Mouse (Mus musculus) liver, postnatal 0 days (tissue): Measurements from ENCODE around the gene Cavin1. TPM values are rescaled to one million over a fixed set of nuclear protein-coding genes. Genes with fewer than 3 reads are reported as not detected.
A peak's percentile ranks its signal among the peaks of the same experiment; 100 is the strongest.

Experiments used
- ATAC-seq: fragments of 200-750 bp; cut with Nextera tagmentation; 2 replicates; pipeline ENCODE4 v1.8.0; 2017; ENCODE audit warnings: mild to moderate bottlenecking, moderate library complexity
- DNase-seq: peaks from one replicate; pipeline ENCODE4 v3.0.0-alpha.2; 2016
- H3K27ac ChIP-seq: fragments of 300-500 bp; sonication (generic); 2 replicates; pipeline ENCODE4 v1.5.1; 2014; ENCODE audit warnings: antibody characterized with exemption, moderate library complexity, mild to moderate bottlenecking, low read depth
- H3K27me3 ChIP-seq: fragments of 300-500 bp; sonication (generic); 2 replicates; pipeline ENCODE4 v1.6.1; 2014; ENCODE audit warnings: low read length, control low read depth, mixed read lengths; ENCODE audit not compliant: insufficient read depth
- H3K36me3 ChIP-seq: fragments of 300-500 bp; sonication (generic); replicated peaks from 2 replicates; pipeline ENCODE4 v1.6.1; 2014; ENCODE audit warnings: mild to moderate bottlenecking, control low read depth, low read length, moderate library complexity, mixed read lengths; ENCODE audit not compliant: insufficient read depth
- H3K4me1 ChIP-seq: fragments of 300-500 bp; sonication (generic); 2 replicates; pipeline ENCODE4 v1.6.1; 2014; ENCODE audit warnings: antibody characterized with exemption, mild to moderate bottlenecking, control low read depth; ENCODE audit not compliant: insufficient read depth
- H3K4me2 ChIP-seq: fragments of 300-500 bp; sonication (generic); 2 replicates; pipeline ENCODE4 v1.6.1; 2014; ENCODE audit warnings: low read depth, mild to moderate bottlenecking, low read length, moderate library complexity, mixed read lengths
- H3K4me3 ChIP-seq: fragments of 300-500 bp; sonication (generic); 2 replicates; pipeline ENCODE4 v1.5.1; 2014; ENCODE audit warnings: low read depth, low read length
- H3K9ac ChIP-seq: fragments of 300-500 bp; sonication (generic); replicated peaks from 2 replicates; pipeline ENCODE4 v1.6.1; 2014; ENCODE audit warnings: mild to moderate bottlenecking, moderate library complexity
- H3K9me3 ChIP-seq: fragments of 300-500 bp; sonication (generic); 2 replicates; pipeline ENCODE4 v1.6.1; 2016; ENCODE audit warnings: mild to moderate bottlenecking, control low read depth, low read length, mixed read lengths
- CTCF ChIP-seq: sonication (generic); IDR thresholded peaks from 2 replicates; pipeline ENCODE4 v1.5.1; 2016; ENCODE audit warnings: antibody characterized with exemption, low read depth
- EP300 ChIP-seq: IDR thresholded peaks from 2 replicates; pipeline ENCODE4 v1.6.1; 2016; ENCODE audit warnings: antibody characterized with exemption, low read depth, mild to moderate bottlenecking
- WGBS: fragments of 180-500 bp; shearing (Covaris S2); extraction: QIAGEN DNeasy Blood & Tissue Kit; methylation state at CpG from one replicate; pipeline ENCODE4 v1.1.7; 2014; ENCODE audit not compliant: insufficient replicate concordance; 5-methylcytosine and 5-hydroxymethylcytosine counted together
- polyA plus RNA-seq: library from polyadenylated mRNA; unstranded; fragments of >200 nt; fragmentation: Nextera tagmentation; extraction: Ambion mirVana; gene quantifications from 2 replicates; pipeline ENCODE4 v1.2.1, GENCODE M21; 2015

Gene Cavin1
- polyA plus RNA-seq, 1 experiment from 2014 or later = 28.5 TPM

- ATAC-seq (peak; percentile 65), DNase-seq (no peak)
- H3K27me3 ChIP-seq = no peaks in the 10 kb centered on the region
- no peaks in the 10 kb centered on the region for H3K9me3 ChIP-seq
- peaks cover 55% of the 10 kb centered on the region for H3K36me3 ChIP-seq
- no peak overlapping the region for H3K9ac ChIP-seq
- TF ChIP-seq EP300 (no peak), CTCF (no peak)
- H3K4me3 ChIP-seq = no peak overlapping the region
- 69% methylated on average over 9 of the region's 9 CpGs for WGBS
- H3K4me1 ChIP-seq = peaks cover 8% of the 10 kb centered on the region; the same call in 1 of the 2 replicates
- H3K4me2 ChIP-seq = no peak overlapping the region
- no peak overlapping the region for H3K27ac ChIP-seq
Measured at GRCm38 (mm10) chr11:100908567-100908966, 62.1 kb downstream of the Cavin1 start.

GRCm38 (mm10) chr11:100908112-100908511, 62.6 kb downstream of the Cavin1 start:
- Histone ChIP-seq H3K27me3 (no peaks in the 10 kb centered on the region), H3K4me3 (no peak overlapping the region), H3K4me1 (peaks cover 5% of the 10 kb centered on the region; the same call in 1 of the 2 replicates), H3K9ac (no peak overlapping the region), H3K27ac (no peak overlapping the region), H3K36me3 (peaks cover 57% of the 10 kb centered on the region), H3K4me2 (no peak overlapping the region), H3K9me3 (no peaks in the 10 kb centered on the region)
- DNase-seq (no peak), ATAC-seq (no peak)
- WGBS = 76% methylated on average over 2 of the region's 2 CpGs
- TF ChIP-seq CTCF = no peak
- no peak for TF ChIP-seq EP300

GRCm38 (mm10) chr11:100906885-100907284, 63.8 kb downstream of the Cavin1 start:
- ATAC-seq = no peak

More at GRCm38 (mm10) chr11:100906885-100907284, 63.8 kb downstream of the Cavin1 start:
- Histone ChIP-seq H3K27me3 (no peaks in the 10 kb centered on the region), H3K36me3 (peaks cover 64% of the 10 kb centered on the region), H3K9ac (no peak overlapping the region), H3K27ac (no peak overlapping the region), H3K9me3 (no peaks in the 10 kb centered on the region), H3K4me1 (no peaks in the 10 kb centered on the region), H3K4me3 (no peak overlapping the region), H3K4me2 (no peak overlapping the region)
- 66% methylated on average over 4 of the region's 4 CpGs for WGBS
- DNase-seq = no peak
- no peak for TF ChIP-seq EP300
- TF ChIP-seq CTCF = no peak

Other genes starting within 250 kb of the Cavin1 start
- gene Rab5c, start 232.7 kb downstream of the Cavin1 start, polyA plus RNA-seq = 16.6 and 17.0 TPM in 2 replicates
- gene Kcnh4, start 210.9 kb downstream of the Cavin1 start, polyA plus RNA-seq = not detected in 2 replicates
- gene Hcrt, start 208.0 kb downstream of the Cavin1 start, polyA plus RNA-seq = not detected in 2 replicates
- gene Ghdc, start 199.9 kb downstream of the Cavin1 start, polyA plus RNA-seq = 1.6 and 1.9 TPM in 2 replicates
- 15.4 and 16.4 TPM in 2 replicates for gene Stat5b, start 120.2 kb downstream of the Cavin1 start, polyA plus RNA-seq
- gene Stat5a, start 111.5 kb downstream of the Cavin1 start, polyA plus RNA-seq = 4.7 and 6.0 TPM in 2 replicates
- 44.9 and 53.7 TPM in 2 replicates for gene Stat3, start 31.3 kb downstream of the Cavin1 start, polyA plus RNA-seq
- 25.0 and 29.4 TPM in 2 replicates for gene Atp6v0a1, start 38.6 kb upstream of the Cavin1 start, polyA plus RNA-seq
- 19.1 and 19.3 TPM in 2 replicates for gene Naglu, start 99.1 kb upstream of the Cavin1 start, polyA plus RNA-seq
- 0.23 and 0.33 TPM in 2 replicates for gene Hsd17b1, start 107.5 kb upstream of the Cavin1 start, polyA plus RNA-seq
- gene Coasy, start 111.7 kb upstream of the Cavin1 start, polyA plus RNA-seq = 38.5 and 42.9 TPM in 2 replicates
- 24.1 and 26.1 TPM in 2 replicates for gene Mlx, start 116.4 kb upstream of the Cavin1 start, polyA plus RNA-seq
- 8.1 and 8.2 TPM in 2 replicates for gene Psmc3ip, start 124.5 kb upstream of the Cavin1 start, polyA plus RNA-seq
- 9.2 and 9.4 TPM in 2 replicates for gene Retreg3, start 149.0 kb upstream of the Cavin1 start, polyA plus RNA-seq
- 19.0 and 20.8 TPM in 2 replicates for gene Tubg1, start 149.1 kb upstream of the Cavin1 start, polyA plus RNA-seq
- gene Tubg2, start 185.0 kb upstream of the Cavin1 start, polyA plus RNA-seq = 0.12 and 0.22 TPM in 2 replicates
- gene Cntnap1, start 199.6 kb upstream of the Cavin1 start, polyA plus RNA-seq = 1.4 and 1.5 TPM in 2 replicates
- gene Plekhh3, start 200.5 kb upstream of the Cavin1 start, polyA plus RNA-seq = 1.6 and 3.4 TPM in 2 replicates
- 0.09 TPM in 2 replicates for gene Ccr10, start 204.6 kb upstream of the Cavin1 start, polyA plus RNA-seq